Mouse (Mus musculus) heart, embryonic 11.5 days (tissue): Measurements from ENCODE around the gene Oprm1. TPM values are rescaled to one million over a fixed set of nuclear protein-coding genes. Genes with fewer than 3 reads are reported as not detected.
"Not testable (repeated sequence)": the region's sequence is repeated elsewhere in the genome, so short reads cannot be mapped to it uniquely, and the experiment has no call there.

Source experiments
- ATAC-seq: fragments of 200-750 bp; cut with Nextera tagmentation; replicated peaks from 2 replicates; pipeline ENCODE4 v1.8.0; 2017; ENCODE audit warnings: moderate library complexity; ENCODE audit not compliant: insufficient number of reproducible peaks, low FRiP score, low TSS enrichment
- H3K27ac ChIP-seq: fragments of 300-500 bp; sonication (generic); 2 replicates; pipeline ENCODE4 v1.5.1; 2014; ENCODE audit warnings: mild to moderate bottlenecking, low read depth, low read length
- H3K27me3 ChIP-seq: fragments of 300-500 bp; sonication (generic); 2 replicates; pipeline ENCODE4 v1.6.1; 2014; ENCODE audit warnings: mild to moderate bottlenecking, low read length, mixed read lengths; ENCODE audit not compliant: control insufficient read depth, insufficient read depth
- H3K36me3 ChIP-seq: fragments of 300-500 bp; sonication (generic); 2 replicates; pipeline ENCODE4 v1.6.1; 2014; ENCODE audit warnings: mild to moderate bottlenecking, low read length, moderate library complexity, mixed read lengths; ENCODE audit not compliant: control insufficient read depth, insufficient read depth
- H3K4me1 ChIP-seq: fragments of 300-500 bp; sonication (generic); 2 replicates; pipeline ENCODE4 v1.6.1; 2014; ENCODE audit warnings: low read length; ENCODE audit not compliant: control insufficient read depth, insufficient read depth
- H3K4me2 ChIP-seq: fragments of 300-500 bp; sonication (generic); 2 replicates; pipeline ENCODE4 v1.6.1; 2014; ENCODE audit warnings: mild to moderate bottlenecking, moderate library complexity
- H3K4me3 ChIP-seq: fragments of 300-500 bp; sonication (generic); 2 replicates; pipeline ENCODE4 v1.5.1; 2014; ENCODE audit warnings: low read depth, low read length
- H3K9ac ChIP-seq: fragments of 300-500 bp; sonication (generic); 2 replicates; pipeline ENCODE4 v1.6.1; 2014; ENCODE audit warnings: mild to moderate bottlenecking, low read depth, low read length, moderate library complexity
- H3K9me3 ChIP-seq: fragments of 300-500 bp; sonication (generic); replicated peaks from 2 replicates; pipeline ENCODE4 v1.6.1; 2016; ENCODE audit warnings: low read length; ENCODE audit not compliant: control insufficient read depth
- WGBS: fragments of 180-500 bp; shearing (Covaris S2); extraction: QIAGEN DNeasy Blood & Tissue Kit; methylation state at CpG from one replicate; pipeline ENCODE4 v1.1.7; 2014; ENCODE audit not compliant: insufficient replicate concordance; 5-methylcytosine and 5-hydroxymethylcytosine counted together
- polyA plus RNA-seq: library from polyadenylated mRNA; unstranded; fragments of >200 nt; fragmentation: Nextera tagmentation; extraction: Ambion mirVana; gene quantifications from 2 replicates; pipeline ENCODE4 v1.2.1, GENCODE M21; 2014

Oprm1 gene
- polyA plus RNA-seq, 1 experiment from 2014 or later, result not detected

DNA sequence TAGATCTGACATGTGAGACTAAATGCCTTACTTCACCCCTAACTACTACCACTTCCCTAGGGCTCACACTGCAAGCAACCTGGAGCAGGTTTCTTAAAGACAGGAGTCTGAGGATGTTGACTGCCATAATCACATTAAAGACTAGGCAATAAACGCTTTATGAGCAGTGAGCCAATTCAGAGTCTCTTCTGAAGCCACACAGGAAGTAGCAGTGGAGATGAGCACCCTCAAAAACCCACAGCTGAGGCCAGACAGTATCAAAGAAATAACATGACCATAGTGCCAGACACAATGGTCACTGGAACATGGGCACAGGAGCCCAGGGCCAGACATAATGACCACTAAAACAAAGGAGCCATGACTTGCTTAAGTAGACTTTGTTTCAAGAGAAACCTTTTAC is 230.2 kb downstream of the Oprm1 start:
- H3K4me2 ChIP-seq, result no peak overlapping the region
- no peaks in the 10 kb centered on the region for H3K36me3 ChIP-seq
- H3K27me3 ChIP-seq, result no peaks in the 10 kb centered on the region
- H3K4me3 ChIP-seq, result no peak overlapping the region
- no peak for ATAC-seq
- 66% methylated on average over 1 of the region's 1 CpGs for WGBS
- no peak overlapping the region for H3K9ac ChIP-seq
- no peak overlapping the region for H3K27ac ChIP-seq
- H3K4me1 ChIP-seq, result 0 out of 2 replicates have a peak, but pooled peaks cover 3% of the 10 kb centered on the region
- no peaks in the 10 kb centered on the region for H3K9me3 ChIP-seq

- H3K27ac ChIP-seq, result no peak overlapping the region
- no peak overlapping the region for H3K9ac ChIP-seq
- H3K36me3 ChIP-seq, result no peaks in the 10 kb centered on the region
- H3K4me2 ChIP-seq, result no peak overlapping the region
- ATAC-seq, result no peak
- no peak overlapping the region for H3K4me3 ChIP-seq
- WGBS, result 77% methylated on average over 3 of the region's 3 CpGs
- no peaks in the 10 kb centered on the region for H3K4me1 ChIP-seq
- no peaks in the 10 kb centered on the region for H3K9me3 ChIP-seq
- no peaks in the 10 kb centered on the region for H3K27me3 ChIP-seq
These were observed 238.6 kb downstream of the Oprm1 start for GRCm38 (mm10) chr10:6996895-6997294.

- Histone ChIP-seq H3K4me2 (no peak overlapping the region), H3K27me3 (no peaks in the 10 kb centered on the region), H3K4me3 (no peak overlapping the region), H3K9ac (no peak overlapping the region), H3K36me3 (no peaks in the 10 kb centered on the region), H3K9me3 (no peaks in the 10 kb centered on the region), H3K27ac (no peak overlapping the region), H3K4me1 (no peaks in the 10 kb centered on the region)
- 86% methylated on average over 4 of the region's 4 CpGs for WGBS
- ATAC-seq, result no peak
These were observed 240.4 kb downstream of the Oprm1 start for GRCm38 (mm10) chr10:6998576-6999250.

- H3K4me1 ChIP-seq, result no peaks in the 10 kb centered on the region
- no peak overlapping the region for H3K9ac ChIP-seq
- H3K9me3 ChIP-seq, result no peaks in the 10 kb centered on the region
- 70% methylated on average over 3 of the region's 3 CpGs for WGBS
- no peaks in the 10 kb centered on the region for H3K36me3 ChIP-seq
- no peak overlapping the region for H3K4me2 ChIP-seq
- H3K27ac ChIP-seq, result no peak overlapping the region
- H3K27me3 ChIP-seq, result no peaks in the 10 kb centered on the region
- no peak for ATAC-seq
- no peak overlapping the region for H3K4me3 ChIP-seq
These were observed 241.0 kb downstream of the Oprm1 start for GRCm38 (mm10) chr10:6999355-6999754.

- not testable (repeated sequence) for H3K9ac ChIP-seq, H3K27ac ChIP-seq, H3K4me2 ChIP-seq, H3K27me3 ChIP-seq, H3K4me3 ChIP-seq, H3K4me1 ChIP-seq, ATAC-seq, H3K9me3 ChIP-seq, H3K36me3 ChIP-seq
These were observed 245.6 kb downstream of the Oprm1 start for GRCm38 (mm10) chr10:7003898-7004297.

- Histone ChIP-seq H3K9ac (no peak overlapping the region), H3K36me3 (no peaks in the 10 kb centered on the region), H3K4me3 (no peak overlapping the region), H3K27me3 (no peaks in the 10 kb centered on the region), H3K27ac (no peak overlapping the region), H3K9me3 (no peaks in the 10 kb centered on the region; the same call in 1 of the 2 replicates), H3K4me2 (no peak overlapping the region), H3K4me1 (no peaks in the 10 kb centered on the region)
- 57% methylated on average over 5 of the region's 5 CpGs for WGBS
- no peak for ATAC-seq
These were observed 246.8 kb downstream of the Oprm1 start for GRCm38 (mm10) chr10:7004980-7005538.

DNA sequence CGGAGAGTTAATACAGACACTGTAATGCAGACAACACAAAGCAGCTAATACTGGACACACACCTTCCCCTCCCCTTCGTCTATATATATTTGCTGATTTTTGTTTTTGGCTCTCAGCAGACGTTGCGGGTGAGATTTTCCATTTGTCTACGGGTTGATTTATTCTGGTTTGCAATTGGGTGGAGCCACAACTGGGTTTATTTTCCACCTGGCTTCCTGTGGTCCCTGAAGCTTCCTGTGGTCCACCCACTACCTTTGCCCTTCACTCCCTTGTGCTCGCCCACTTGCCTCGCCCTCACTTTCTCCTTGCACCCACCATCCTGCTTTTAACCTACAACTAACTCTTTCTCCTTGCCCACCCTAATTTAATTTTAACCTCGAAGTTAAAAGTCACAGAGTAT is 252.2 kb downstream of the Oprm1 start:
- no peaks in the 10 kb centered on the region; the same call in 1 of the 2 replicates for H3K9me3 ChIP-seq
- no peaks in the 10 kb centered on the region for H3K4me1 ChIP-seq
- WGBS, result 75% methylated on average over 8 of the region's 8 CpGs
- H3K27ac ChIP-seq, result no peak overlapping the region
- no peak overlapping the region for H3K4me2 ChIP-seq
- no peaks in the 10 kb centered on the region for H3K36me3 ChIP-seq
- ATAC-seq, result no peak
- H3K4me3 ChIP-seq, result no peak overlapping the region
- H3K27me3 ChIP-seq, result no peaks in the 10 kb centered on the region
- H3K9ac ChIP-seq, result no peak overlapping the region

GRCm38 (mm10) chr10:7015199-7015598 is 256.9 kb downstream of the Oprm1 start:
- no peaks in the 10 kb centered on the region for H3K9me3 ChIP-seq
- H3K27me3 ChIP-seq, result no peaks in the 10 kb centered on the region
- H3K4me1 ChIP-seq, result no peaks in the 10 kb centered on the region
- no peak overlapping the region for H3K4me3 ChIP-seq
- H3K27ac ChIP-seq, result no peak overlapping the region
- ATAC-seq, result no peak
- WGBS, result 32% methylated on average over 1 of the region's 1 CpGs
- no peaks in the 10 kb centered on the region for H3K36me3 ChIP-seq
- no peak overlapping the region for H3K4me2 ChIP-seq
- H3K9ac ChIP-seq, result no peak overlapping the region

DNA sequence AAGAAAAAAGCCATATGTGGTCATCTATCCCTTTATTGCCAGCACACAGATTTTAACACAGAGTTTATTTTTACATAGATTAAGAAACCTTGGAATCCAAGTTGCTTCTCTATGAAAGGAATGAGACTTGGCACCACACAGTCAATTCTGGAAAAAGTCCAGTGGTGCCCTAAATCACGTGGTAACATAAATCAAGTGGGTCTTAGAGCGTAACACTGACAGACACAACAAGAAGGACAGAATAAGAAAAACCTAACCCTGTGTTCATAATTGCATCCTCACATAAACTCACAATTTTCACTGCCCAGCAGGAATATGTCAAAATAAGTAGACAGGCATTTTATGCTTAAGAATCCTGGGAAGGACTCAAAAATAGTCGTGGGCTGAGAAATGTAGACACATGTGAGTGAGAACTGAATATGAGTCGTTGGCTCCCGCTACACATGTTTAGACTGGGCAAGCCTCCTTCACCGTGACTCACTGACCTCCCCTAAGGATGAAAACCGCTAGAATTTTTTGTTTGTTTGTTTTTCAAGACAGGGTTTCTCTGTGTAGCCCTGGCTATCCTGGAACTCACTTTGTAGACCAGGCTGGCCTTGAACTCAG is 261.6 kb downstream of the Oprm1 start:
- Histone ChIP-seq H3K4me2 (no peak overlapping the region), H3K4me1 (no peaks in the 10 kb centered on the region), H3K9ac (no peak overlapping the region), H3K27ac (no peak overlapping the region), H3K9me3 (no peaks in the 10 kb centered on the region), H3K36me3 (no peaks in the 10 kb centered on the region), H3K27me3 (no peaks in the 10 kb centered on the region), H3K4me3 (no peak overlapping the region)
- no peak for ATAC-seq
- 76% methylated on average over 7 of the region's 7 CpGs for WGBS
